Mouse (Mus musculus): ENCODE measurements at regions not wholly inside any gene's neighbourhood (a gene's known extent, or its start where the extent isn't known, plus 50 kb on each side); places are given as distances from the start of the nearest gene placed in this dataset.

GRCm38 (mm10) chr3:41462953-41463644, 92.4 kb upstream of the Jade1 start:
- Histone ChIP-seq H3K9me3 (ENCODE audit: control insufficient read depth, low read length) (no peaks in the 10 kb centered on the region), H3K27me3 (ENCODE audit: control insufficient read depth, insufficient read depth, low read length) (no peaks in the 10 kb centered on the region), H3K9ac (ENCODE audit: low read length) (no peak overlapping the region), H3K4me1 (ENCODE audit: control insufficient read depth, insufficient read depth, low read length) (no peaks in the 10 kb centered on the region), H3K4me3 (ENCODE audit: low read depth, low read length) (no peak overlapping the region), H3K4me2 (ENCODE audit: low read depth) (no peak overlapping the region), H3K27ac (ENCODE audit: low read depth, low read length) (no peak overlapping the region), H3K36me3 (ENCODE audit: control insufficient read depth, insufficient read depth, low read length) (no peaks in the 10 kb centered on the region)
- ATAC-seq (ENCODE audit: insufficient read depth, low FRiP score, low TSS enrichment) = no peak
- no peak for DNase-seq (ENCODE audit: low spot score)
- WGBS = 85% methylated on average over 11 of the region's 11 CpGs

DNA sequence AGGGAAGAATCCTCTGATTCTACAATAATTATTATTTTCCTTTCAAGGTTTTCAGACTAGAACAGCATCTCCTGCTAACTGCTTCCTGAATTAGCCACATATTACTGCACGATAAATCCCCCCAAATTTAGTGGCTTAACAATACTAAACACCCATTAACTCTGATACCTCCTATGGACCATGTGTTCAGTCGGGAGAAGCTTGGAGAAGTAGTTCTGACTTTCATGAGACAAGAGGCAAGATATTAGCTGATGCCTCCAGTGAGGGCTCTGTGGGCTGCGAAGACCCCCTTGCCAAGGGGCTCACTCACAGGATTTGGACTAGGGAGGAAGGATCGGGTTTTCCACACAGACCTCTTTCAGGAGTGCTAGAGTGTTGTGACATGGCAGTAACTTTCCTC, 95.4 kb upstream of the Jade1 start:
- Histone ChIP-seq H3K27me3 (ENCODE audit: control insufficient read depth, insufficient read depth, low read length) (no peaks in the 10 kb centered on the region), H3K4me1 (ENCODE audit: control insufficient read depth, insufficient read depth, low read length) (no peaks in the 10 kb centered on the region), H3K4me3 (ENCODE audit: low read depth, low read length) (no peak overlapping the region), H3K27ac (ENCODE audit: low read depth, low read length) (no peak overlapping the region), H3K4me2 (ENCODE audit: low read depth) (no peak overlapping the region), H3K9ac (ENCODE audit: low read length) (no peak overlapping the region), H3K36me3 (ENCODE audit: control insufficient read depth, insufficient read depth, low read length) (no peaks in the 10 kb centered on the region), H3K9me3 (ENCODE audit: control insufficient read depth, low read length) (no peaks in the 10 kb centered on the region)
- 90% methylated on average over 4 of the region's 4 CpGs for WGBS
- no peak for ATAC-seq (ENCODE audit: insufficient read depth, low FRiP score, low TSS enrichment)
- DNase-seq (ENCODE audit: low spot score) = no peak

DNA sequence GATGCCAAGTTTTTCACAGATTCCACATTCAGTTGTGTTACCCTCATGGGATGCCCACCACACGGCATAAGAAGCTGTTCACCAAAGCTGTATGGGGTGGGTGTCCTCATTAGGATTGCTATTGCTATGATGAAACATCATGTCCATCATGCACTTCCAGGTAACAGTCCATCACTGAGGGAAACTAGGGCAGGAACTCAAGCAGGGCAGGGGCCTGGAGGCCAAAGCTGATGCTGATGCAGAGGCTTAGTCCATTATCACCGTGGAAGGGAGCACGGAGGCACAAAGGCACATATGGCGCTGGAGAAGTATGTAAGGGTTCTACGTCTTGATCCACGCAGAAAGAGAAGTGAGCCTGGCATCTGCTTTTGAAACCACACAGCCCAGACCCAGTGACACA, 97.4 kb upstream of the Jade1 start:
- Histone ChIP-seq H3K4me1 (ENCODE audit: control insufficient read depth, insufficient read depth, low read length) (no peaks in the 10 kb centered on the region), H3K27ac (ENCODE audit: low read depth, low read length) (no peak overlapping the region), H3K36me3 (ENCODE audit: control insufficient read depth, insufficient read depth, low read length) (no peaks in the 10 kb centered on the region), H3K27me3 (ENCODE audit: control insufficient read depth, insufficient read depth, low read length) (no peaks in the 10 kb centered on the region), H3K9me3 (ENCODE audit: control insufficient read depth, low read length) (no peaks in the 10 kb centered on the region), H3K4me2 (ENCODE audit: low read depth) (no peak overlapping the region), H3K9ac (ENCODE audit: low read length) (no peak overlapping the region), H3K4me3 (ENCODE audit: low read depth, low read length) (no peak overlapping the region)
- ATAC-seq (ENCODE audit: insufficient read depth, low FRiP score, low TSS enrichment) (no peak), DNase-seq (ENCODE audit: low spot score) (no peak)
- WGBS = 95% methylated on average over 6 of the region's 6 CpGs

- ATAC-seq (ENCODE audit: insufficient read depth, low FRiP score, low TSS enrichment) = no peak
These were observed 102.0 kb upstream of the Jade1 start for GRCm38 (mm10) chr3:41453525-41453924.

GRCm38 (mm10) chr3:41452716-41453090, 102.8 kb upstream of the Jade1 start:
- WGBS = 52% methylated on average over 3 of the region's 3 CpGs
- no peak for ATAC-seq (ENCODE audit: insufficient read depth, low FRiP score, low TSS enrichment)
- no peak overlapping the region for H3K9ac ChIP-seq (ENCODE audit: low read length)
- H3K27ac ChIP-seq (ENCODE audit: low read depth, low read length) = no peak overlapping the region
- no peaks in the 10 kb centered on the region for H3K4me1 ChIP-seq (ENCODE audit: control insufficient read depth, insufficient read depth, low read length)
- no peaks in the 10 kb centered on the region for H3K36me3 ChIP-seq (ENCODE audit: control insufficient read depth, insufficient read depth, low read length)
- no peak overlapping the region for H3K4me2 ChIP-seq (ENCODE audit: low read depth)
- no peak for DNase-seq (ENCODE audit: low spot score)
- no peak overlapping the region for H3K4me3 ChIP-seq (ENCODE audit: low read depth, low read length)
- no peaks in the 10 kb centered on the region for H3K27me3 ChIP-seq (ENCODE audit: control insufficient read depth, insufficient read depth, low read length)
- H3K9me3 ChIP-seq (ENCODE audit: control insufficient read depth, low read length) = no peaks in the 10 kb centered on the region

More at GRCm38 (mm10) chr3:41453525-41453924, 102.0 kb upstream of the Jade1 start:
- Histone ChIP-seq H3K4me1 (ENCODE audit: control insufficient read depth, insufficient read depth, low read length) (no peaks in the 10 kb centered on the region), H3K27me3 (ENCODE audit: control insufficient read depth, insufficient read depth, low read length) (no peaks in the 10 kb centered on the region), H3K4me3 (ENCODE audit: low read depth, low read length) (no peak overlapping the region), H3K9me3 (ENCODE audit: control insufficient read depth, low read length) (no peaks in the 10 kb centered on the region), H3K9ac (ENCODE audit: low read length) (no peak overlapping the region), H3K4me2 (ENCODE audit: low read depth) (no peak overlapping the region), H3K27ac (ENCODE audit: low read depth, low read length) (no peak overlapping the region), H3K36me3 (ENCODE audit: control insufficient read depth, insufficient read depth, low read length) (no peaks in the 10 kb centered on the region)
- 73% methylated on average over 3 of the region's 3 CpGs for WGBS
- no peak for DNase-seq (ENCODE audit: low spot score)

DNA sequence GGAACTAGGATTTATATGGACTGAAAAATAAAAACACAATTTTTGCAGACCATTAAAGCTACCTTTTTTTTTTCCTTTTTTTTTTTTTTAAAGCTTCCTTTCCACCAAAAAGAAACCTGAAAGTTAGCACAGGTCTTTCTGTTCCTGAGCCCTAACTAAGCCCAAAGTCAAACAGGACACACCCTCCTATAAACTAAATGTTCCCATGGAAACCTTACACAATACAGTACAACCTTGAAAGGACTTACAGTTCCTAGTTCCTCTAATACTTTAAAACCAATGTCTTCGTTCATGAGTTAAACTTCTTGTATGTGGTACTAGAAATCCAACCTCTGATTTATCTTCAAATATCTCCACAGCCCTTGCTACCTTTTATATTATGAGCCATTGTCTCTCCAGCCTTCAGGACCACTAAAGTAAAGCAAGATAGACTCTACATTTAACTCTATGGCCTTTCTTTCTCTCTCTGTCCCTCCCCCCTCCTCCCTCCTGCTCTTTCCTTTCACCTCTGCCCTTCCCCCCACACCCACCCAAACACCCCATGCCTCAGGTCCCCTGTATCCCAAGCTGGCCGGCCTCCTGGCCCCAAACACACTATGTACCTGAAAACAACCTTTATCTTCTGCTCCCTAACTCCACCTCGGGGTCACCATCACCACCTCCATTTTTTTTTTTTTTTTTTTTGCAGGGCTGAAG, 103.4 kb upstream of the Jade1 start:
- no peak overlapping the region for H3K27ac ChIP-seq (ENCODE audit: low read depth, low read length)

GRCm38 (mm10) chr3:41450696-41451095, 104.8 kb upstream of the Jade1 start:
- H3K4me2 ChIP-seq (ENCODE audit: low read depth) = no peak overlapping the region
- WGBS = 53% methylated on average over 1 of the region's 1 CpGs
- H3K4me3 ChIP-seq (ENCODE audit: low read depth, low read length) = no peak overlapping the region
- H3K36me3 ChIP-seq (ENCODE audit: control insufficient read depth, insufficient read depth, low read length) = no peaks in the 10 kb centered on the region
- no peaks in the 10 kb centered on the region for H3K27me3 ChIP-seq (ENCODE audit: control insufficient read depth, insufficient read depth, low read length)
- H3K4me1 ChIP-seq (ENCODE audit: control insufficient read depth, insufficient read depth, low read length) = no peaks in the 10 kb centered on the region
- no peak overlapping the region for H3K9ac ChIP-seq (ENCODE audit: low read length)
- H3K27ac ChIP-seq (ENCODE audit: low read depth, low read length) = no peak overlapping the region
- DNase-seq (ENCODE audit: low spot score) = no peak
- H3K9me3 ChIP-seq (ENCODE audit: control insufficient read depth, low read length) = no peaks in the 10 kb centered on the region
- ATAC-seq (ENCODE audit: insufficient read depth, low FRiP score, low TSS enrichment) = no peak

More for the DNA sequence above, 103.4 kb upstream of the Jade1 start:
- no peaks in the 10 kb centered on the region for H3K4me1 ChIP-seq (ENCODE audit: control insufficient read depth, insufficient read depth, low read length)
- 76% methylated on average over 3 of the region's 3 CpGs for WGBS
- H3K36me3 ChIP-seq (ENCODE audit: control insufficient read depth, insufficient read depth, low read length) = no peaks in the 10 kb centered on the region
- H3K4me2 ChIP-seq (ENCODE audit: low read depth) = no peak overlapping the region
- DNase-seq (ENCODE audit: low spot score) (no peak), ATAC-seq (ENCODE audit: insufficient read depth, low FRiP score, low TSS enrichment) (no peak)
- no peaks in the 10 kb centered on the region for H3K9me3 ChIP-seq (ENCODE audit: control insufficient read depth, low read length)
- no peak overlapping the region for H3K9ac ChIP-seq (ENCODE audit: low read length)
- no peaks in the 10 kb centered on the region for H3K27me3 ChIP-seq (ENCODE audit: control insufficient read depth, insufficient read depth, low read length)
- no peak overlapping the region for H3K4me3 ChIP-seq (ENCODE audit: low read depth, low read length)

GRCm38 (mm10) chr3:41444243-41444753, 111.2 kb upstream of the Jade1 start:
- H3K4me1 ChIP-seq (ENCODE audit: control insufficient read depth, insufficient read depth, low read length) = no peaks in the 10 kb centered on the region
- 91% methylated on average over 9 of the region's 9 CpGs for WGBS
- ATAC-seq (ENCODE audit: insufficient read depth, low FRiP score, low TSS enrichment) (no peak), DNase-seq (ENCODE audit: low spot score) (no peak)
- no peak overlapping the region for H3K4me3 ChIP-seq (ENCODE audit: low read depth, low read length)
- H3K9ac ChIP-seq (ENCODE audit: low read length) = no peak overlapping the region
- H3K27ac ChIP-seq (ENCODE audit: low read depth, low read length) = no peak overlapping the region
- no peaks in the 10 kb centered on the region for H3K9me3 ChIP-seq (ENCODE audit: control insufficient read depth, low read length)
- no peaks in the 10 kb centered on the region for H3K36me3 ChIP-seq (ENCODE audit: control insufficient read depth, insufficient read depth, low read length)
- H3K27me3 ChIP-seq (ENCODE audit: control insufficient read depth, insufficient read depth, low read length) = no peaks in the 10 kb centered on the region
- H3K4me2 ChIP-seq (ENCODE audit: low read depth) = no peak overlapping the region

GRCm38 (mm10) chr3:41436238-41436637, 119.3 kb upstream of the Jade1 start:
- no peaks in the 10 kb centered on the region for H3K27me3 ChIP-seq (ENCODE audit: control insufficient read depth, insufficient read depth, low read length)
- H3K4me2 ChIP-seq (ENCODE audit: low read depth) = no peak overlapping the region
- no peak for ATAC-seq (ENCODE audit: insufficient read depth, low FRiP score, low TSS enrichment)
- no peak overlapping the region for H3K9ac ChIP-seq (ENCODE audit: low read length)
- H3K27ac ChIP-seq (ENCODE audit: low read depth, low read length) = no peak overlapping the region
- H3K36me3 ChIP-seq (ENCODE audit: control insufficient read depth, insufficient read depth, low read length) = no peaks in the 10 kb centered on the region
- no peak for DNase-seq (ENCODE audit: low spot score)
- no peak overlapping the region for H3K4me3 ChIP-seq (ENCODE audit: low read depth, low read length)
- H3K9me3 ChIP-seq (ENCODE audit: control insufficient read depth, low read length) = no peaks in the 10 kb centered on the region
- H3K4me1 ChIP-seq (ENCODE audit: control insufficient read depth, insufficient read depth, low read length) = no peaks in the 10 kb centered on the region
- 94% methylated on average over 8 of the region's 8 CpGs for WGBS

All from neural tube, embryonic 11.5 days (tissue).